Mouse (Mus musculus) stomach, embryonic 16.5 days (tissue): Measurements from ENCODE around the gene Cd63. TPM values are rescaled to one million over a fixed set of nuclear protein-coding genes. Genes with fewer than 3 reads are reported as not detected.

Experiments
- ATAC-seq: fragments of 200-750 bp; cut with Nextera tagmentation; 2 replicates; pipeline ENCODE4 v1.8.0; 2017; ENCODE audit warnings: moderate number of reproducible peaks, moderate TSS enrichment; ENCODE audit not compliant: insufficient read depth, low FRiP score
- H3K27ac ChIP-seq: fragments of 300-500 bp; sonication (generic); 2 replicates; pipeline ENCODE4 v1.5.1; 2014; ENCODE audit warnings: low read length
- H3K27me3 ChIP-seq: fragments of 300-500 bp; sonication (generic); 2 replicates; pipeline ENCODE4 v1.6.1; 2014; ENCODE audit warnings: low read length, control low read depth, mixed read lengths; ENCODE audit not compliant: control insufficient read depth, insufficient read depth
- H3K36me3 ChIP-seq: fragments of 300-500 bp; sonication (generic); 2 replicates; pipeline ENCODE4 v1.6.1; 2014; ENCODE audit warnings: low read length; ENCODE audit not compliant: control insufficient read depth, insufficient read depth
- H3K4me1 ChIP-seq: fragments of 300-500 bp; sonication (generic); 2 replicates; pipeline ENCODE4 v1.6.1; 2014; ENCODE audit warnings: low read length, control low read depth, mixed read lengths; ENCODE audit not compliant: control insufficient read depth, insufficient read depth
- H3K4me2 ChIP-seq: fragments of 300-500 bp; sonication (generic); 2 replicates; pipeline ENCODE4 v1.6.1; 2014; ENCODE audit warnings: low read depth, low read length, mixed read lengths
- H3K4me3 ChIP-seq: fragments of 300-500 bp; sonication (generic); replicated peaks from 2 replicates; pipeline ENCODE4 v1.5.1; 2014; ENCODE audit warnings: mild to moderate bottlenecking, low read length
- H3K9ac ChIP-seq: fragments of 300-500 bp; sonication (generic); 2 replicates; pipeline ENCODE4 v1.6.1; 2014; ENCODE audit warnings: low read length
- H3K9me3 ChIP-seq: fragments of 300-500 bp; sonication (generic); replicated peaks from 2 replicates; pipeline ENCODE4 v1.6.1; 2016; ENCODE audit warnings: low read length, control low read depth; ENCODE audit not compliant: control insufficient read depth
- WGBS: fragments of 180-500 bp; shearing (Covaris S2); extraction: QIAGEN DNeasy Blood & Tissue Kit; methylation state at CpG from one replicate; pipeline ENCODE4 v1.1.7; 2014; 5-methylcytosine and 5-hydroxymethylcytosine counted together
- polyA plus RNA-seq: library from polyadenylated mRNA; unstranded; fragments of >200 nt; fragmentation: Nextera tagmentation; extraction: Ambion mirVana; gene quantifications from 2 replicates; pipeline ENCODE4 v1.2.1, GENCODE M21; 2015

Cd63 gene
- polyA plus RNA-seq, 1 experiment from 2014 or later: 798 TPM

DNA sequence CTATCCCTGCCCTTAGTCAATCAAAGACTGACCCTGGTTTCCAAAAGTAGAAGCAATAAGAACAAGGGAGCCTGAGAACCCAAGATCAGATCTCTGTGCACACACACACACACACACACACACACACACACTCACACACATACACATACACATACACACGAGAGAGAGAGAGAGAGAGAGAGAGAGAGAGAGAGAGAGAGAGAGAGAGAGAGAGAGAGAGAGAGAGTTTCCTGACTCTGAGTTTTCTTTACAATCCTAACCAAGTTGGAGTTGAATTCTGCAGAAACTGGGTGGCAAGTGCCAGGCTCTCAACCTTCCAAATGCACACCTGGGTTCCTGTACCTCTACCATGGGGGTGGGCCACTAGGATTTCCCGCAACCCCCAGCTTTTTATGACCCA lies 10.9 kb upstream of the Cd63 start:
- 27% methylated on average over 2 of the region's 2 CpGs for WGBS
- no peak overlapping the region for H3K27ac ChIP-seq

DNA sequence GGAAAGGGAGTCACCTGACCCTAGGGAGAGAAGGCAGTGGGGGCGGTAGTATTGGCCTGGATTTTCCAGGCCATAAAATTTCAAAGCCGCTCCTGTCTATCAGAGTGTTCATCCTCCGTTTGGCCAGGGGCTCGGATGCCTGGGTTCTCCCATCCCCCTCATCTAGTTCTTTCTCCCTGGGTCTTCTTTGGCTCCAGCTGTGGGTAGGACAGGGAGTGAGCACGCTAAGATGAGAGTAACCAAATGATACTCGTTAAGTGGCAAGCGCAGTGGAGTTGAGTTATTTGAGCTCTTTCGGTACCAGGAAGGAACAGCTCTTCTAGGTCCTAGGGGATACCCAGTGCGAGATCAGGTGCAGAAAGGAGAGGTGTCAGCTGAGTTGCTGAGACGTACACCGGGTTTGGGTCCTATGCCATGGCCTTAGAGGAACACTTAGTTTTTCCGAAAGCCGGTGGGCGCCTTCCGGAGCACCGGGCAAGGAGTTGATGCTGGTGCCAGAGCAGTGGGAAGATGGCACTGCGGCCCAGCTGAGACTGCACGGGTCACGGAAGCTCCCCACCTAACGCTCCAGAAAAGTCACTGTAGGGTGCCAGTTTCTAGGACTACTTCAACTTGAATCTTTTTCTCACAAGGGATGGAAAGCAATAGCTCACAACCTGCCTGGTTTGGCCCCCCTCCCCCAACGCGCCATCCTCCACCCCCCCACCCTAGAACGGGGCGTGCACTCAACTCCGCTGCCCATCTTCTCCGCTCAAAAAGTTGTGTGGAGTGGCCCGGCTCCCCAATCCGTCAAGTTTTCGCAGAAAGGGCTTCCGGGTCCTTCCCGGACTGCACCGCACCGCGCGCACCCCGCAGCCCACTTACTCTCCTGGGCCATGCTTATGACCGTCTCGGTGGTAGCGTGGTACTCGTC lies 10.2 kb upstream of the Cd63 start:
- no peaks in the 10 kb centered on the region for H3K27me3 ChIP-seq
- under 1% methylated on average over 40 of the region's 40 CpGs for WGBS
- H3K4me1 ChIP-seq: peaks cover 20% of the 10 kb centered on the region
- H3K4me3 ChIP-seq: peak overlapping the region; percentile 77
- H3K9ac ChIP-seq: peak overlapping the region; percentile 79
- no peaks in the 10 kb centered on the region for H3K36me3 ChIP-seq
- ATAC-seq: no peak
- no peaks in the 10 kb centered on the region for H3K9me3 ChIP-seq
- H3K27ac ChIP-seq: peak overlapping the region; percentile 90
- peak overlapping the region; percentile 89 for H3K4me2 ChIP-seq

More for the DNA sequence above, 10.9 kb upstream of the Cd63 start:
- Histone ChIP-seq H3K4me3 (peak overlapping the region; percentile 77), H3K4me2 (peak overlapping the region; percentile 89), H3K9ac (peak overlapping the region; percentile 79; the same call in 1 of the 2 replicates), H3K4me1 (peaks cover 20% of the 10 kb centered on the region), H3K9me3 (no peaks in the 10 kb centered on the region), H3K27me3 (no peaks in the 10 kb centered on the region), H3K36me3 (no peaks in the 10 kb centered on the region)
- no peak for ATAC-seq

DNA sequence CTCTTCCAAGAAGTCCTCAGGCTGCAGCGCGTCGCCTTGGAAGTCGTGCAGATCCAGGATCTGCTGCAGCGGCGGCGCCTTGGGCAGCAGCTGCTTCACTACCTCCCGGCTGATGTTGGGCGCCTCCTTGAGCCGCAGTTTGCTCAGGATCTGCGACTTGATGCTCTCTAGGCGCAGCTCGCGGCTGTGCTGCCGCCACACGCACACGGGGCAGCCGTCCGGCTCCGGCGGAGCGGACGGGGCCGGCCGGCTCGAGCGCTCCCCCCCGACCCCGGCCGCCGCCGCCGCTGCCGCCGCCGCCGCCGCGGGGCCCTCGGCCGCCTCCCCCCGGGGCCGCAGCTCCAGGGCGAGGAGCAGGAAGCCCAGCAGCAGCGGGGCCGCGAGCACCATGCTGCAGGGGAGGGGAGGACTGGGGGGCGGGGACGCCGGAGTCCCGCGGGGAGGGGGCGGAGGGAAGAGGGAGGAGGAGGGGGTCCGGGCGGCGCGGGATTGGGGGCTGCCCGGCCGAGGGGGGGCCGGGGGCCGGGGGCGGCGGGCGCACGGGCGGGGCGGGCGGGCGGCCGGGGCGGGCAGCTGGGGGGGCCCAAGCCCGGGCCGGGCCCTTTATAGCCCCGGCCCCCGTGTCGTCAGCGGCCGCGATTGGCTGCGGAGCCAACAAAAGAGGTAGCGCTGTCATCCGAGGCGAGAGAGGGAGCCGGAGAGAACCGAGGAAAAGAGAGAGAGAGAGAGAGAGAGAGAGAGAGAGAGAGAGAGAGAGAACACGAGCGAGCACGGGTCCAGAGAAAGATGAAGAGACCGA lies 9.3 kb upstream of the Cd63 start, which contains the start of gene Gdf11:
Gene Gdf11 (minus strand): TSS at position 423 of the 799 bp plus-strand sequence.
- peak within 1 kb of the TSS; percentile 77 for H3K4me3 ChIP-seq
- peaks cover 25% of the 10 kb centered on the region for H3K4me1 ChIP-seq
- H3K36me3 ChIP-seq: no peaks in the 10 kb centered on the region
- H3K27ac ChIP-seq: peak within 1 kb of the TSS; percentile 90
- peak; percentile 82 for ATAC-seq
- H3K9me3 ChIP-seq: no peaks in the 10 kb centered on the region
- H3K4me2 ChIP-seq: peak within 1 kb of the TSS; percentile 89
- peak within 1 kb of the TSS; percentile 79 for H3K9ac ChIP-seq
- under 1% methylated on average over 60 of the region's 89 CpGs for WGBS
- H3K27me3 ChIP-seq: no peaks in the 10 kb centered on the region

DNA sequence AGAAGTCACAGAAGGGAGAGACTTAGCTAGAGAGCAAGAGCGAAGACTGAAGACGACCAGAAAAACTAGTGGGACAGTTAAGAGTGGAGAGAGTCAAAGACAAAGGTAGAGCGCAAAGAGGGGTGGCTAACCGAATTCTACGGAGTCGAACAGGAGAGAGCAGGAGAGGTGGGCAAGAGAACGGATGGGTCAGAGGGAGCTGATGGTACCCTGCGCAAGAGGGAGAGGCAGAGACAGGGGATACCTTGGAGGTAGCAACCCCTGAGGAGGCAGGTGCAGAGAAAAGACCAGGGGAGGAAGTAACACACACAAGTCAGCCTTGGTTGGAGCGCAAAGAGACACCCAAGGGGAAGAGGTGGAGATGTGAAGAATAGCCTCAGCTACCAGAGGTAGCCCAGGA lies 8.5 kb upstream of the Cd63 start:
- Histone ChIP-seq H3K36me3 (no peaks in the 10 kb centered on the region), H3K4me3 (peak overlapping the region; percentile 77), H3K27me3 (0 out of 2 replicates have a peak, but pooled peaks cover 3% of the 10 kb centered on the region), H3K27ac (peak overlapping the region; percentile 90), H3K4me2 (peak overlapping the region; percentile 89), H3K4me1 (peaks cover 25% of the 10 kb centered on the region), H3K9ac (peak overlapping the region; percentile 79), H3K9me3 (no peaks in the 10 kb centered on the region)
- no peak for ATAC-seq
- 3% methylated on average over 9 of the region's 9 CpGs for WGBS

DNA sequence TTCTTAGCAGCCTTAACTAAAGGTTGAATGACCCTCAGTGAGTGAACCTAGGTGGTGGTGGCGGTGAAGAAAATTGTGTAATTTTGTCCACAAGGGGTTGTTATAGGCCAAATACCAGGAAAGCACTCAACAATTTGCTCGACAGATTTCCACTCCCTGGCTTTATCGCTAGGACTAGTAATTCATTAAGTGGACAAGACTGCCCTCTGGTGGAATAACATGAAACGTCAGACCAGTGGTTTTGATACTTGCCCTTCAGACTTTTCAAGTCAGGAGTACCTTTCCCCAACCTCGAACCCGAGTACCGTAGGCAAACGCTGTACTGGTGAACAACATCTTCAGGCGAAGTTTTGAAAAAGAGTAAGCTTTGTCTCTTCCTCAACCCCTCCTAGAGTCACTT lies 5.4 kb upstream of the Cd63 start:
- peaks cover 9% of the 10 kb centered on the region for H3K4me1 ChIP-seq
- H3K27ac ChIP-seq: no peak overlapping the region
- 0 out of 2 replicates have a peak overlapping the region, but pooled peaks have one; percentile 36 for H3K9ac ChIP-seq
- under 1% methylated on average over 9 of the region's 9 CpGs for WGBS
- H3K27me3 ChIP-seq: 0 out of 2 replicates have a peak, but pooled peaks cover 3% of the 10 kb centered on the region
- ATAC-seq: no peak
- H3K4me2 ChIP-seq: peak overlapping the region; percentile 25
- H3K4me3 ChIP-seq: no peak overlapping the region; the same call in 1 of the 2 replicates
- H3K9me3 ChIP-seq: no peaks in the 10 kb centered on the region
- no peaks in the 10 kb centered on the region for H3K36me3 ChIP-seq

DNA sequence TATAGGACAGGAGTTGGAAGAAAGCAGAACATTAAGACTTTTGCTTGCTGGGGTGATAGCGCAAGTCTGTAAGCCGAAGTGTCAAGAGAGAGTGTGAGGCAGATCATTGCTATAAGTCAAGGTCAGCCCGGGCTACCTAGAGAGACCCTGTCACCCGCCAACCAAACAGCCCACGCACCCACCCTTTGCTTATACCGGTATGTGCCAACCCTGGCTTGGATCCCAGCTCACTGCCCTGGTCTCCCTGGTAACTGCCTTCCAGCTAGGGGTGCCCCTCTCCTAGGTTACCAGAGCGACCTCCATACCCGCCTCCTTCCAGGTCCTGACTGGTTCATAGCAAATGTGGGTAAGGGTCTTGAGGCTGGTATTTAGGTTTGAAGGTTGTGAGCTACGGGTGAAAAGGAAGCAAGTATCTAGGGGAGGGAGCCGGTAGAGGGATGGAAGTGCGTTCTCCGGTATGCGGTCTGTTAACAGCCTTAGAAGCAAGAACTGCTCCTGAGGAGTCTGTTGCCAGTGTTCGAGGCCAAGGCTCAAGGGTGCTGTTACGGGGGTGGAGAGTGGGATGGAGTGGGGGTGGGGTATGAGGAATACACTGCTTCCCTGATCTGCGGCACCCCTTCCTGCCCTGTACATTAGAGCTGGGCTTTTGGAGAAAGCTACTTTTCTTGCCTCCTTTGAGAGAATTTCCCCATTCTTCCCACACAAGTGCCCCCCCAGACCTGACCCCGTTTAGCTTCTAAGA lies 4.7 kb upstream of the Cd63 start:
- H3K4me2 ChIP-seq: peak overlapping the region; percentile 25
- H3K27me3 ChIP-seq: 0 out of 2 replicates have a peak, but pooled peaks cover 3% of the 10 kb centered on the region
- no peak overlapping the region for H3K27ac ChIP-seq
- 8% methylated on average over 17 of the region's 17 CpGs for WGBS
- H3K9me3 ChIP-seq: no peaks in the 10 kb centered on the region
- peaks cover 5% of the 10 kb centered on the region; the same call in 1 of the 2 replicates for H3K4me1 ChIP-seq
- 0 out of 2 replicates have a peak overlapping the region, but pooled peaks have one; percentile 36 for H3K9ac ChIP-seq
- H3K4me3 ChIP-seq: no peak overlapping the region; the same call in 1 of the 2 replicates
- no peak for ATAC-seq
- H3K36me3 ChIP-seq: no peaks in the 10 kb centered on the region

DNA sequence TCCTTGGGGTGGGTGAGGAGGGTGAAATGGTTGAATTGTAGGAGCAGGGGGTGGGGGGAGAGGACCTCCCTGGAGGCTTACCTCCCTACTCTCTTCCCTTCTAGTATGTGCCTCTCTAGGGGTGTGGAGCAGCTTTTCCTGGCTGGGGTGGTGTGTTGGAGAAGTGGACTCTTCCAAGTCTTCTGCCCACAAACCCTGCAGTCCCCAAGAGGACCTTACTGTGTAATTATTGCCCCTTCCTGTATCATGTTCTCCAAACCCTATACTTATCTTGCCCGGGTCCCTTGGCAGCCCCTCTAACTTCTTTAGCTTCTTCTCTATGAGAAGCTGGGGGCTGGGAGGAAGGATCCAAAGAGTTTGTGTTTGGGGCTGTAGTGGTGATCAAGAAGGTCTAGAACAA lies 4.0 kb upstream of the Cd63 start:
- Histone ChIP-seq H3K36me3 (no peaks in the 10 kb centered on the region), H3K9me3 (no peaks in the 10 kb centered on the region), H3K27ac (no peak overlapping the region), H3K27me3 (0 out of 2 replicates have a peak, but pooled peaks cover 3% of the 10 kb centered on the region), H3K4me3 (no peak overlapping the region), H3K4me2 (no peak overlapping the region), H3K4me1 (peaks cover 5% of the 10 kb centered on the region; the same call in 1 of the 2 replicates), H3K9ac (no peak overlapping the region)
- 57% methylated on average over 1 of the region's 1 CpGs for WGBS
- no peak for ATAC-seq

DNA sequence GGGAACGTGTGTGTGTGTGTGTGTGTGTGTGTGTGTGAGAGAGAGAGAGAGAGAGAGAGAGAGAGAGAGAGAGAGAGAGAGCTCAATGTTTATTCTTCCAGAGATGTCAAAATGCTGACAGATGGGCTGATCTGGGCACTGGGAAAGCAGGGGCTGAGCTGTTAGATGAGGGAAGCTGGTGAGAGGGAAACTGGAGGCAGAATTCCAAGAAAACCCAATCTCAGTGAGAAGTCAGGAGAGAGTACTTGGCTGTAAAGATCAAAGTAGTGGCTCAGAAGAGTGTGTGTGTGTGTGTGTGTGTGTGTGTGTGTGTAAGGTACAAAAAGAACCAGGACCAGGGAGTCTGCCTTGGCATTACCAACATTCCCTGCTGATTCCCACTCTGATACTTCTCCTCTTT lies 3.3 kb upstream of the Cd63 start:
- Histone ChIP-seq H3K4me2 (no peak overlapping the region), H3K36me3 (no peaks in the 10 kb centered on the region), H3K4me1 (peaks cover 5% of the 10 kb centered on the region; the same call in 1 of the 2 replicates), H3K27ac (no peak overlapping the region), H3K9me3 (no peaks in the 10 kb centered on the region), H3K27me3 (0 out of 2 replicates have a peak, but pooled peaks cover 3% of the 10 kb centered on the region), H3K9ac (no peak overlapping the region), H3K4me3 (no peak overlapping the region)
- 0% methylated on average over 1 of the region's 1 CpGs for WGBS
- ATAC-seq: no peak
